In the genomic region with DNA sequence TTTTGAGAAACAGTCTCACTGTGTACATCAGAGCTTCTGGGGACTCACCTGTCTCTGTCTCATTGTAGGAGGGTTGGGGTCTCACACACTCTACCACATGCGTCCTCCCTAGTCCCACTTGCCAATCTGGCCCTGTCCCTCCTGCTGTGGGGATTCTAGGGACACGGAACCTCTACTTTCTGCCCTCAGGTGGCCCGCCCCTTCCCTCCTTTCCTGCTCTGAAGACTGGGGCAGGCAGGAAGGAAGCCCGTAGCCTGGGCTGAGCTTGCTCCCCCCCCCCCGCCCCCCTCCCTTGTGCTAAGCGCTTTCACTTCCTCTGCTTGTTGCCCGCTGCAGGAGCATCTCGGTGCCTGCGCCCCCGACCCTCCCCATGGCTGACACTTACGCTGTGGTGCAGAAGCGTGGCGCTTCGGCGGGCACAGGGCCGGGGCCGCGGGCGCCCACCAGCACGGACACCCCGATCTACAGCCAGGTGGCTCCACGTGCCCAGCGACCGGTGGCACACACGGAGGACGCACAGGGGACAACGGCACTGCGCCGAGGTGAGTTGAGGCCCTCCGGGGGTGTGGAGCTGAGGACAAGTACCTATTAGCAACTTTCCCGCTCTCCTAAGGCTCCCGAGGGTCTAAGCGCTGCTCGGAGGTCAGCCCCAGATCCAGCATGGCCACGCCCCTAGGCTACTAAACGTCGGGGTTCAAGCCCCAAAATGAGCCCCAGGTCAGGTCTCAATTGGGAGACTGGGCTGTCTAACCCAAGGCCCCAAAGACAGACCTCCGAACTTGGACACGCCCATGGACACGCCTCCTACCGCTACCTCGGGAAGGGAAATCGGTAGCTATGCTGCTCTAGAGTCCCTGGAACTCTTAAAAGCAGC, we compare ENCODE assay signal across 8 mouse cellular contexts. TPM values are rescaled to one million over a fixed set of nuclear protein-coding genes. Genes with fewer than 3 reads are reported as not detected.
DNase-seq lines count a peak whose midpoint lies in the region; ATAC-seq and TF ChIP-seq lines count a peak whose summit lies in the region.

No protein-coding gene starts in this region.

- 2% methylated on average over 42 of the region's 43 CpGs for WGBS in cerebellum, adult 2 months
- WGBS in hindbrain, embryonic 16.5 days = 1% methylated on average over 43 of the region's 43 CpGs
- under 1% methylated on average over 43 of the region's 43 CpGs for WGBS in liver, embryonic 15.5 days (ENCODE audit: insufficient replicate concordance)

- peak overlapping the region; percentile 64 for H3K9ac ChIP-seq in hindbrain, embryonic 16.5 days (ENCODE audit: low read depth, low read length)
- peak overlapping the region; percentile 40 for H3K9ac ChIP-seq in liver, embryonic 15.5 days

- peak; percentile 60 for ATAC-seq in hindbrain, embryonic 16.5 days
- peak; percentile 69 for ATAC-seq in liver, embryonic 15.5 days (ENCODE audit: insufficient read depth)

- H3K4me3 ChIP-seq in cerebellum, adult 2 months (replicated peaks; ENCODE audit: insufficient read depth, low read depth, low read length) = peak overlapping the region; percentile 25
- H3K4me3 ChIP-seq in gastrocnemius, adult 2 months = peak overlapping the region; percentile 87
- H3K4me3 ChIP-seq in hindbrain, embryonic 16.5 days (ENCODE audit: low read length) = peak overlapping the region; percentile 56
- H3K4me3 ChIP-seq in liver, embryonic 15.5 days (replicated peaks) = peak overlapping the region; percentile 58

- no peak for TF ChIP-seq POLR2A in cerebellum, adult 2 months (IDR thresholded peaks at IDR 0.05; ENCODE audit: borderline replicate concordance, insufficient read depth, low read length)

- H3K4me1 ChIP-seq in cerebellum, adult 2 months (ENCODE audit: control insufficient read depth, insufficient read depth, low read length) = 0 out of 2 replicates have a peak, but pooled peaks cover 2% of the 10 kb centered on the region
- H3K4me1 ChIP-seq in hindbrain, embryonic 16.5 days (ENCODE audit: control insufficient read depth, insufficient read depth, low read depth, low read length) = peaks cover 5% of the 10 kb centered on the region
- peaks cover 6% of the 10 kb centered on the region; the same call in 1 of the 2 replicates for H3K4me1 ChIP-seq in liver, embryonic 15.5 days (replicated peaks)

- intact Hi-C loops in gastrocnemius, adult 2 months (cut with DNase I) = no loop called here

- H3K9me3 ChIP-seq in hindbrain, embryonic 16.5 days (ENCODE audit: control insufficient read depth, low read length) = no peaks in the 10 kb centered on the region
- H3K9me3 ChIP-seq in liver, embryonic 15.5 days (replicated peaks) = no peaks in the 10 kb centered on the region

- peak overlapping the region; percentile 99 for H3K4me2 ChIP-seq in hindbrain, embryonic 16.5 days (ENCODE audit: low read length)
- H3K4me2 ChIP-seq in liver, embryonic 15.5 days = peak overlapping the region; percentile 77

- no peak overlapping the region for H3K27ac ChIP-seq in cerebellum, adult 2 months (ENCODE audit: insufficient read depth, low read length)
- H3K27ac ChIP-seq in gastrocnemius, adult 2 months = peak overlapping the region; percentile 25
- no peak overlapping the region for H3K27ac ChIP-seq in hindbrain, embryonic 16.5 days (ENCODE audit: low read depth, low read length)
- peak overlapping the region; percentile 45; the same call in 1 of the 2 replicates for H3K27ac ChIP-seq in liver, embryonic 15.5 days (replicated peaks)

- DNase-seq in cerebellum, adult 2 months = no peak
- no peak for DNase-seq in cerebellum, adult 11-12 months
- peak; percentile 22 for DNase-seq in brain, adult 2 months (ENCODE audit: low read depth, low spot score)
- DNase-seq in gastrocnemius, adult 2 months = peak; percentile 48
- peak; percentile 49 to 65 for DNase-seq in natural killer cell, adult 2 months (ENCODE audit: low spot score in 2 of 2)
- DNase-seq in thymus, postnatal 14 days = peak; percentile 84

- TF ChIP-seq CTCF in cerebellum, adult 2 months (IDR thresholded peaks at IDR 0.05; ENCODE audit: borderline replicate concordance, insufficient read depth, low read depth, low read length) = no peak
- no peak; the same call in 1 of the 2 replicates for TF ChIP-seq CTCF in gastrocnemius, adult 2 months (IDR thresholded peaks at IDR 0.05)

- H3K27me3 ChIP-seq in cerebellum, adult 2 months (ENCODE audit: control insufficient read depth, insufficient read depth, low read length) = no peaks in the 10 kb centered on the region
- peaks cover 10% of the 10 kb centered on the region for H3K27me3 ChIP-seq in hindbrain, embryonic 16.5 days (replicated peaks; ENCODE audit: control insufficient read depth, insufficient read depth, low read length)
- peaks cover 22% of the 10 kb centered on the region for H3K27me3 ChIP-seq in liver, embryonic 15.5 days

- no peaks in the 10 kb centered on the region for H3K36me3 ChIP-seq in hindbrain, embryonic 16.5 days (ENCODE audit: control insufficient read depth, insufficient read depth, low read length)
- H3K36me3 ChIP-seq in liver, embryonic 15.5 days (replicated peaks) = no peaks in the 10 kb centered on the region

RNA-seq across cellular contexts. Expression of a gene that starts 13.1 kb away (rescaled TPM):
- polyA plus RNA-seq in cerebellum, adult 2 months (2012; rRNA removed) = 4.7 and 5.4 TPM in 2 replicates
- 1 to 10 TPM; 1.8 to 2.3 TPM for total RNA-seq in gastrocnemius, adult 2 months (2021)
- polyA plus RNA-seq in hindbrain, embryonic 16.5 days (2015; fragmentation: Nextera tagmentation; extraction: Ambion mirVana) = 4.4 and 4.9 TPM in 2 replicates
- polyA plus RNA-seq in liver, embryonic 15.5 days (2015; fragmentation: Nextera tagmentation; extraction: Ambion mirVana) = 17.8 and 18.2 TPM in 2 replicates

RNA-seq across cellular contexts. Expression of a gene that starts 25.5 kb away (rescaled TPM):
- polyA plus RNA-seq in cerebellum, adult 2 months (2012; rRNA removed) = not detected in 2 replicates
- total RNA-seq in gastrocnemius, adult 2 months (2021) = not detected
- polyA plus RNA-seq in hindbrain, embryonic 16.5 days (2015; fragmentation: Nextera tagmentation; extraction: Ambion mirVana) = not detected in 2 replicates
- not detected in 2 replicates for polyA plus RNA-seq in liver, embryonic 15.5 days (2015; fragmentation: Nextera tagmentation; extraction: Ambion mirVana)

RNA-seq across cellular contexts. Expression of a gene that starts 33.0 kb away (rescaled TPM):
- polyA plus RNA-seq in cerebellum, adult 2 months (2012; rRNA removed) = 31.8 and 32.1 TPM in 2 replicates
- 10 to 100 TPM in 1 of 2 experiments, 1 to 10 TPM in 1; 8.7 to 14.0 TPM for total RNA-seq in gastrocnemius, adult 2 months (2021)
- polyA plus RNA-seq in hindbrain, embryonic 16.5 days (2015; fragmentation: Nextera tagmentation; extraction: Ambion mirVana) = 50.1 and 54.4 TPM in 2 replicates
- 52.0 and 53.2 TPM in 2 replicates for polyA plus RNA-seq in liver, embryonic 15.5 days (2015; fragmentation: Nextera tagmentation; extraction: Ambion mirVana)

RNA-seq across cellular contexts. Expression of a gene that starts 33.2 kb away (rescaled TPM):
- polyA plus RNA-seq in cerebellum, adult 2 months (2012; rRNA removed) = 30.5 and 31.5 TPM in 2 replicates
- 10 to 100 TPM; 10.8 to 13.6 TPM for total RNA-seq in gastrocnemius, adult 2 months (2021)
- 64.8 and 68.6 TPM in 2 replicates for polyA plus RNA-seq in hindbrain, embryonic 16.5 days (2015; fragmentation: Nextera tagmentation; extraction: Ambion mirVana)
- polyA plus RNA-seq in liver, embryonic 15.5 days (2015; fragmentation: Nextera tagmentation; extraction: Ambion mirVana) = 22.2 and 25.0 TPM in 2 replicates

Comparison
In these comparisons a context has a peak if more than half of its experiments do, and no peak if none do; other contexts are left out.
1. DNase-seq: peak in brain, adult 2 months (single experiment), gastrocnemius, adult 2 months (single experiment), natural killer cell, adult 2 months (2 of 2) and thymus, postnatal 14 days (single experiment); none in cerebellum, adult 2 months (0 of 2) and cerebellum, adult 11-12 months (single experiment).
2. H3K27ac ChIP-seq: peak in gastrocnemius, adult 2 months (single experiment) and liver, embryonic 15.5 days (single experiment); none in cerebellum, adult 2 months (single experiment) and hindbrain, embryonic 16.5 days (single experiment).
3. H3K4me3 ChIP-seq: peak in every context shown above with its lines; median percentile 87 in gastrocnemius, adult 2 months; 58 in liver, embryonic 15.5 days; 56 in hindbrain, embryonic 16.5 days; 25 in cerebellum, adult 2 months.